Mouse (Mus musculus) bone marrow macrophage, adult 2 months (primary cell): ENCODE results near the gene Bco1.

Experiments
- CTCF ChIP-seq: IDR thresholded peaks from 2 replicates; pipeline ENCODE4 v1.5.1; 2012; ENCODE audit warnings: low read depth, mild to moderate bottlenecking, low read length, moderate library complexity
- POLR2A ChIP-seq: IDR thresholded peaks from 2 replicates; pipeline ENCODE4 v1.6.1; 2012; ENCODE audit warnings: mild to moderate bottlenecking, low read depth, low read length, borderline replicate concordance

- TF ChIP-seq POLR2A (no peak), CTCF (no peak)
Observed at GRCm38 (mm10) chr8:117054146-117054545, 41.5 kb upstream of the Bco1 start.
